Mouse (Mus musculus): ENCODE results near the gene Vmn2r-ps159. TPM values are rescaled to one million over a fixed set of nuclear protein-coding genes. Genes with fewer than 3 reads are reported as not detected.
"Not testable (repeated sequence)": the region's sequence is repeated elsewhere in the genome, so short reads cannot be mapped to it uniquely, and the experiment has no call there.

Gene Vmn2r-ps159
- not detected in 2 replicates for polyA plus RNA-seq (2012; rRNA removed)

GRCm38 (mm10) chr4:156330803-156331202 lies at the start of gene Vmn2r-ps159:
Gene Vmn2r-ps159, plus strand, starts transcription at chr4:156331103.
- not testable (repeated sequence) for DNase-seq (ENCODE audit: extremely low spot score in 1 of 2, low spot score in 1 of 2)

- not testable (repeated sequence) for DNase-seq (ENCODE audit: extremely low spot score in 1 of 2, low spot score in 1 of 2)
These were observed 10.9 kb downstream of the Vmn2r-ps159 start for GRCm38 (mm10) chr4:156341601-156342504.

GRCm38 (mm10) chr4:156342569-156343325 lies 11.8 kb downstream of the Vmn2r-ps159 start:
- no peak for DNase-seq (ENCODE audit: extremely low spot score in 1 of 2, low spot score in 1 of 2)

GRCm38 (mm10) chr4:156343332-156343731 lies 12.4 kb downstream of the Vmn2r-ps159 start:
- DNase-seq (ENCODE audit: extremely low spot score in 1 of 2, low spot score in 1 of 2): no peak

GRCm38 (mm10) chr4:156356756-156357437 lies 26.0 kb downstream of the Vmn2r-ps159 start:
- not testable (repeated sequence) for DNase-seq (ENCODE audit: extremely low spot score in 1 of 2, low spot score in 1 of 2)

Other genes with a start within 250 kb of the Vmn2r-ps159 start
- gene 9430015G10Rik, start 221.1 kb upstream of the Vmn2r-ps159 start, polyA plus RNA-seq (2012; rRNA removed): 34.8 and 38.7 TPM in 2 replicates
- gene Rnf223, start 200.6 kb upstream of the Vmn2r-ps159 start, polyA plus RNA-seq (2012; rRNA removed): 1.5 and 2.5 TPM in 2 replicates
- gene Agrn, start 133.6 kb upstream of the Vmn2r-ps159 start, polyA plus RNA-seq (2012; rRNA removed): 198 and 200 TPM in 2 replicates
- gene Isg15, start 130.3 kb upstream of the Vmn2r-ps159 start, polyA plus RNA-seq (2012; rRNA removed): 8.9 and 10.4 TPM in 2 replicates
- gene AW011738, start 127.8 kb upstream of the Vmn2r-ps159 start, polyA plus RNA-seq (2012; rRNA removed): 5.2 and 5.4 TPM in 2 replicates
- 0.92 and 0.96 TPM in 2 replicates for gene Perm1, start 115.2 kb upstream of the Vmn2r-ps159 start, polyA plus RNA-seq (2012; rRNA removed)
- 79.0 and 85.8 TPM in 2 replicates for gene Plekhn1, start 96.2 kb upstream of the Vmn2r-ps159 start, polyA plus RNA-seq (2012; rRNA removed)
- 93.4 and 96.7 TPM in 2 replicates for gene Noc2l, start 95.1 kb upstream of the Vmn2r-ps159 start, polyA plus RNA-seq (2012; rRNA removed)
- gene Samd11, start 75.4 kb upstream of the Vmn2r-ps159 start, polyA plus RNA-seq (2012; rRNA removed): 2.7 and 3.8 TPM in 2 replicates